Mouse (Mus musculus) heart, postnatal 0 days (tissue): Measurements from ENCODE around the gene Alg2. TPM values are rescaled to one million over a fixed set of nuclear protein-coding genes. Genes with fewer than 3 reads are reported as not detected.

Source experiments
- ATAC-seq: fragments of 200-750 bp; cut with Nextera tagmentation; 2 replicates; pipeline ENCODE4 v1.8.0; 2017; ENCODE audit warnings: low read depth, moderate number of reproducible peaks, moderate library complexity; ENCODE audit not compliant: insufficient read depth
- DNase-seq: peaks from one replicate; pipeline ENCODE4 v3.0.0-alpha.2; 2016; ENCODE audit warnings: low spot score
- H3K27ac ChIP-seq: fragments of 300-500 bp; sonication (generic); 2 replicates; pipeline ENCODE4 v1.5.1; 2014; ENCODE audit warnings: low read depth, mild to moderate bottlenecking
- H3K27me3 ChIP-seq: fragments of 300-500 bp; sonication (generic); 2 replicates; pipeline ENCODE4 v1.6.1; 2014; ENCODE audit warnings: low read length, mixed read lengths; ENCODE audit not compliant: control insufficient read depth, insufficient read depth
- H3K36me3 ChIP-seq: fragments of 300-500 bp; sonication (generic); replicated peaks from 2 replicates; pipeline ENCODE4 v1.6.1; 2014; ENCODE audit warnings: low read length, mixed read lengths; ENCODE audit not compliant: control insufficient read depth, insufficient read depth
- H3K4me1 ChIP-seq: fragments of 300-500 bp; sonication (generic); 2 replicates; pipeline ENCODE4 v1.6.1; 2014; ENCODE audit warnings: antibody characterized with exemption; ENCODE audit not compliant: control insufficient read depth, insufficient read depth
- H3K4me2 ChIP-seq: fragments of 300-500 bp; sonication (generic); 2 replicates; pipeline ENCODE4 v1.6.1; 2014; ENCODE audit warnings: low read depth, mild to moderate bottlenecking, low read length, moderate library complexity
- H3K4me3 ChIP-seq: fragments of 300-500 bp; sonication (generic); 2 replicates; pipeline ENCODE4 v1.5.1; 2014; ENCODE audit warnings: low read depth, low read length
- H3K9ac ChIP-seq: fragments of 300-500 bp; sonication (generic); replicated peaks from 2 replicates; pipeline ENCODE4 v1.6.1; 2014; ENCODE audit warnings: low read depth, low read length, mixed read lengths
- H3K9me3 ChIP-seq: fragments of 300-500 bp; sonication (generic); replicated peaks from 2 replicates; pipeline ENCODE4 v1.6.1; 2016; ENCODE audit warnings: low read length; ENCODE audit not compliant: control insufficient read depth
- CTCF ChIP-seq: IDR thresholded peaks from 2 replicates; pipeline ENCODE4 v1.5.1; 2016; ENCODE audit warnings: antibody characterized with exemption, control low read depth, low read depth
- EP300 ChIP-seq: IDR thresholded peaks from 2 replicates; pipeline ENCODE4 v1.6.1; 2016; ENCODE audit warnings: antibody characterized with exemption, low read depth
- WGBS: fragments of 180-500 bp; shearing (Covaris S2); extraction: QIAGEN DNeasy Blood & Tissue Kit; methylation state at CpG from one replicate; pipeline ENCODE4 v1.1.7; 2014; 5-methylcytosine and 5-hydroxymethylcytosine counted together
- polyA plus RNA-seq: library from polyadenylated mRNA; unstranded; fragments of >200 nt; fragmentation: Nextera tagmentation; extraction: Ambion mirVana; gene quantifications from 2 replicates; pipeline ENCODE4 v1.2.1, GENCODE M21; 2015
- total RNA-seq: library from RNA; depleted of rRNA; stranded (reverse); fragments of >200 nt; gene quantifications from 2 replicates; pipeline ENCODE4 v1.2.3, GENCODE M21; 2014; ENCODE audit warnings: low replicate concordance; rRNA removed

Gene Alg2
- total and polyA plus RNA-seq, 2 experiments from 2014 or later = 12.4 to 12.7 TPM

DNA sequence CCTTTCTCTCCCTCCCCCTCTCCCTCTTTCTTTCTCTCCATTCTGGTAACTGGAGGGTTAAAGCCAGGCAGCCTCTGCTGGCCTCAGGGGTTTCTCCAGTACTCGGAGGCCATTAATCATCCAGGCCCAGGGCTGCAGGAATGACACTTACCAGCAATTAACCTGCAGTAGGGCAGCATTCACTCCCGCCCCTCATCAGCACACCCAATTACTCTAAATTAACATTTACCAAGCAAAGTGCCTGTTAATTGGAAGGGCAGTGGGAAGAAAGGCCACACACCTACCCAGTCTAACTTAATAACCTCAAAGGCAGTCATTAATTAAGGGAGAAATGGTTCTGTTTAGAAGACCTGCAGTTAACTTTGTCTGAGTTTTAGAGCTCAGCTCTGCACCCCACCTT, 49.8 kb downstream of the Alg2 start:
- WGBS = 35% methylated on average over 2 of the region's 2 CpGs
- no peak for TF ChIP-seq EP300
- H3K36me3 ChIP-seq = no peaks in the 10 kb centered on the region
- no peak overlapping the region for H3K9ac ChIP-seq
- no peaks in the 10 kb centered on the region for H3K4me1 ChIP-seq
- no peak overlapping the region for H3K27ac ChIP-seq
- H3K27me3 ChIP-seq = no peaks in the 10 kb centered on the region
- no peaks in the 10 kb centered on the region for H3K9me3 ChIP-seq
- no peak for ATAC-seq
- DNase-seq = no peak
- no peak overlapping the region for H3K4me3 ChIP-seq
- no peak overlapping the region for H3K4me2 ChIP-seq

DNA sequence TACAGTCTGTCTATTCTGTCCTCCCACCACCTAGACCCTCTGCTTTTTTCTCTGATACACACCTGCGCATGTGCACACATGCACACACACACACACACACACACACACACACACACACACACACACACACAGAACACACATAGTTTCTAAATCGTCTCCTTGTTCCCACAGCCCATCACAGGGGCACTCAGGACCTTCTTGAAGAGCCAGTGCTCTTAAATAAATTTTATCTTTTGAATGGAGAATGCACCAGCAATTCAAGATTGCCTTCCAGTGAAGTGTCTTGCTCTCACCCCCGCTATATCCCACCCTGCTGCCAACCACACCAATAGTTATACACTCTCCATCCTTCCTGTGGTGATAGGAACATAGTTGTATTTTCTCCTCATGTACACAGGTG, 51.2 kb downstream of the Alg2 start:
- TF ChIP-seq EP300 (no peak), CTCF (no peak)

DNA sequence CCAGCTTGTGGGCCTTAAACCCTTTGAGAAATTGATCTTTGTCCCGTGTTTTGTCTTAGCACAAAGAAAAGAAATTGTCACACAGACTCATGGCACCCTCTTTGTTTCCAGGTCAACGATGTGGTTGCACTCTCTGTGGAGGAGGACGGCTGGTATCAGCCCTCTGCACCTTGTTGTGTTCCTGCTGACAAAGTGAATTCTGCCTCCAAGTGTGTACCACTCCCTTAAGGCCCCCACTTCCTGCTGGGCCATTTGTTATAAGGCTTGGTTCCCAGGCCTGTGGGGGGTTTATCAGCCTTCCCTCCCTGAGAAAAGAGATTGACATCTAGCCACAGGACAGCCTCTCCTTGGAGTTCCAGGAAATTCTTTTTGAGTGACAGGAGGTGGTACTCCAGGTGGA, 51.9 kb downstream of the Alg2 start:
- no peak overlapping the region for H3K4me2 ChIP-seq
- no peak for DNase-seq
- no peaks in the 10 kb centered on the region for H3K36me3 ChIP-seq
- no peaks in the 10 kb centered on the region for H3K27me3 ChIP-seq
- TF ChIP-seq EP300 = no peak
- TF ChIP-seq CTCF = no peak
- ATAC-seq = no peak
- H3K27ac ChIP-seq = no peak overlapping the region
- H3K4me1 ChIP-seq = peaks cover 3% of the 10 kb centered on the region; the same call in 1 of the 2 replicates
- H3K9me3 ChIP-seq = no peaks in the 10 kb centered on the region
- H3K9ac ChIP-seq = no peak overlapping the region
- 35% methylated on average over 3 of the region's 3 CpGs for WGBS
- no peak overlapping the region for H3K4me3 ChIP-seq

More for the DNA sequence above, 51.2 kb downstream of the Alg2 start:
- peaks cover under 1% of the 10 kb centered on the region; the same call in 1 of the 2 replicates for H3K4me1 ChIP-seq
- no peaks in the 10 kb centered on the region for H3K9me3 ChIP-seq
- no peaks in the 10 kb centered on the region for H3K36me3 ChIP-seq
- no peak overlapping the region for H3K4me3 ChIP-seq
- no peak overlapping the region for H3K4me2 ChIP-seq
- H3K27me3 ChIP-seq = no peaks in the 10 kb centered on the region
- no peak overlapping the region for H3K9ac ChIP-seq
- DNase-seq (no peak), ATAC-seq (no peak)
- H3K27ac ChIP-seq = no peak overlapping the region
- WGBS = 75% methylated on average over 3 of the region's 3 CpGs

DNA sequence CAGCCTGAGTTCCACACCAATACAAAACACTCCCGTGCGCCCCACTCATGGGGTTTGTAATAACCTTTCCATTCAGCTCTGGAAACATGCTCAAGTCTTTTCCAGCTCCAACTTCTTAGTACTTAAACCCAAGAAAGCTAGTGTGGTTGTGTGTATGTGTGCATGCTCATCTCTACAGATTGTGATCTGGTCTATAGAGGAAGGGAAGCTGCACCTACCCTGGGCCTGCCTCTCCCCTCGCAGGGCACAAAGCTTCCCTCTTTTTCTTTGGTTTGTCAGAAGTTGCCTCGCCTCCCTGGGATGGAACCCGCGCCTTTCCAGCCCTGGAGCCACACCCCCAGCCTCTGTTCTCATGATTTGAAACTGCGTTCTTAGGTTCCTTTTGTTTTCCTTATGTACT, 53.9 kb downstream of the Alg2 start:
- H3K4me3 ChIP-seq = no peak overlapping the region
- no peak overlapping the region for H3K27ac ChIP-seq
- no peaks in the 10 kb centered on the region for H3K9me3 ChIP-seq
- WGBS = 62% methylated on average over 7 of the region's 7 CpGs
- no peak for ATAC-seq
- H3K27me3 ChIP-seq = no peaks in the 10 kb centered on the region
- no peak for TF ChIP-seq CTCF
- TF ChIP-seq EP300 = no peak
- no peak overlapping the region for H3K9ac ChIP-seq
- H3K4me1 ChIP-seq = peaks cover 3% of the 10 kb centered on the region; the same call in 1 of the 2 replicates
- H3K36me3 ChIP-seq = no peaks in the 10 kb centered on the region
- no peak overlapping the region for H3K4me2 ChIP-seq
- DNase-seq = no peak

DNA sequence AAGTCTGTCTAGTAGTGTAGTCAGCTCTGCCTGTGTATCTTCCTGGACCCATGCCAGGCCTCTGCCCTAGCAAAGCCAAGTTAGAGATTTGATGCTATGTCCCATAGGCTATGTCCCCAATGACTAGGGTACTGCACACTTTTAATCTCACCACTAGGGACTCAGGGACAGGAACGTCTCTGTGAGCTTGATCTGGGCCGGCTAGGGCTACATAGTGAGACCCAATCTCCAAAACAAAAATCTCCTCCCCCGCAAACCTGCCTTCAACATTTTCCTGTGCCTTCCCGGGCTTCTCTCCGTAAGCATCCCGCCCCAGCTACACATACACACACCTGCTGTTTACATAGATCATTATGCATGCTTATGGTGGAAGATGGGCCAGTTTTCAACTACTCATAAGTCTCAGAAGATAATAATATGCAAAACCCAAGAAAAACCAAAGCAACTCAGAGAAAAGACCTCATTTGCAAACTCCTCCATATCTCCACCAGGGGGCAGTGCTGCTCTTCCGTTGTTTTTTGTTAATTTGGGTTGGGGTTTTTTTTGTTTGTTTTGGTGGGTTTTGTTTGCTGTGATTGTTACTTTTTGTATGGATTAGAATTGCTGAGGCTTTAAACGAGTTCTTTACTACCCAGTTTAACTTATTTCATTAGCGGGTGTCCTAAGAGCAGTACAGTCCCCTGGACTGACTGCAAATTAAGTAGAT, 54.7 kb downstream of the Alg2 start:
- Histone ChIP-seq H3K4me1 (peaks cover 3% of the 10 kb centered on the region; the same call in 1 of the 2 replicates), H3K4me2 (no peak overlapping the region), H3K4me3 (no peak overlapping the region), H3K9me3 (no peaks in the 10 kb centered on the region), H3K27me3 (no peaks in the 10 kb centered on the region), H3K9ac (no peak overlapping the region), H3K36me3 (no peaks in the 10 kb centered on the region), H3K27ac (no peak overlapping the region)
- WGBS = 26% methylated on average over 9 of the region's 9 CpGs
- ATAC-seq (no peak), DNase-seq (no peak)
- peak; percentile 63 for TF ChIP-seq CTCF
- TF ChIP-seq EP300 = no peak

DNA sequence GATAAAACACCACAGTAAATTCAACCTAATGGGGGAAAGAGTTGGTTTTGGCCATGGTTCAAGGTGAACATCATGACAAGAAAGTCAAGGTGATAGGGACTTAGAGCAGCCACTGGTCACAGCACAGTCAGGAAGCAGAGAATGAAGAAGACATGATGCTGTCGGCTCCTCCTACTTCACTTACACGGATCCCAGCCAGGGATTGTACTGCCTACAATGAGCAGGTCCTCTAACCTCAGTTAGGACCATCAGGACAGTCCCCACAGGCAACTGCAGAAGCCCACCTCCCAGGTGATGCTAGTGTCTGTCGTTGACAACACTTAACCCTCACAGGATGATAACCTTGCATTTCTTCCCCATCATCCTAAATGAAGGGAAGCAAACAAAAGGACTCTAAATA, 56.3 kb downstream of the Alg2 start:
- Histone ChIP-seq H3K27me3 (no peaks in the 10 kb centered on the region), H3K4me1 (peaks cover 3% of the 10 kb centered on the region; the same call in 1 of the 2 replicates), H3K4me3 (no peak overlapping the region), H3K9ac (no peak overlapping the region), H3K9me3 (no peaks in the 10 kb centered on the region), H3K4me2 (no peak overlapping the region), H3K36me3 (0 out of 2 replicates have a peak, but pooled peaks cover 6% of the 10 kb centered on the region), H3K27ac (no peak overlapping the region)
- DNase-seq = no peak
- ATAC-seq = no peak
- TF ChIP-seq EP300 (no peak), CTCF (no peak)
- WGBS = 66% methylated on average over 3 of the region's 3 CpGs

Other genes with a start within 250 kb of the Alg2 start
- 19.8 and 21.8 TPM in 2 replicates for gene Tgfbr1, start 121.1 kb downstream of the Alg2 start, total RNA-seq
- 7.6 and 7.8 TPM in 2 replicates for gene Tgfbr1, start 121.1 kb downstream of the Alg2 start, polyA plus RNA-seq
- 68.0 and 102 TPM in 2 replicates for gene Sec61b, start 325 bp upstream of the Alg2 start, total RNA-seq
- gene Sec61b, start 325 bp upstream of the Alg2 start, polyA plus RNA-seq = 104 and 120 TPM in 2 replicates